In genomic region chr5:24385374-24385773, GRCm38 (mm10) we compare ENCODE assay signal across 31 mouse cellular contexts. TPM values are rescaled to one million over a fixed set of nuclear protein-coding genes. Genes with fewer than 3 reads are reported as not detected.
DNase-seq lines count a peak whose midpoint lies in the region; ATAC-seq and TF ChIP-seq lines count a peak whose summit lies in the region.
"Had no signal": no experiment of that assay in that cellular context is flagged by ENCODE, and none has a peak within 500 bp of the region (broad histone marks: within the 10 kb centered on the region; RNA-seq: fewer than 3 reads in every experiment).

No protein-coding gene starts in this region.

- TF ChIP-seq CTCF in gastrocnemius, adult 2 months (IDR thresholded peaks at IDR 0.05): no peak

- H3K27ac ChIP-seq in gastrocnemius, adult 2 months: peak overlapping the region; percentile 71
- 0 out of 2 replicates have a peak overlapping the region, but pooled peaks have one; percentile 54 for H3K27ac ChIP-seq in heart, embryonic 10.5 days
- H3K27ac ChIP-seq in heart, embryonic 11.5 days (ENCODE audit: low read depth, low read length): no peak overlapping the region
- H3K27ac ChIP-seq in heart, embryonic 15.5 days: 0 out of 2 replicates have a peak overlapping the region, but pooled peaks have one; percentile 43
- H3K27ac ChIP-seq: embryonic facial prominence, embryonic 10.5 days; embryonic facial prominence, embryonic 13.5 days; forebrain, embryonic 12.5 days; forebrain, embryonic 15.5 days; hindbrain, embryonic 14.5 days; hindbrain, postnatal 0 days had no signal

- no peak overlapping the region for H3K4me3 ChIP-seq in gastrocnemius, adult 2 months
- H3K4me3 ChIP-seq in heart, embryonic 10.5 days: no peak overlapping the region
- H3K4me3 ChIP-seq in heart, embryonic 11.5 days (ENCODE audit: low read depth, low read length): no peak overlapping the region
- no peak overlapping the region for H3K4me3 ChIP-seq in heart, embryonic 15.5 days
- H3K4me3 ChIP-seq: embryonic facial prominence, embryonic 10.5 days; embryonic facial prominence, embryonic 13.5 days; erythroblast, embryonic 14.5 days; forebrain, embryonic 12.5 days; forebrain, embryonic 15.5 days had no signal

- H3K9ac ChIP-seq in heart, embryonic 11.5 days (ENCODE audit: low read depth, low read length): no peak overlapping the region
- H3K9ac ChIP-seq in heart, embryonic 15.5 days: no peak overlapping the region
- H3K9ac ChIP-seq: embryonic facial prominence, embryonic 13.5 days; forebrain, embryonic 12.5 days; forebrain, embryonic 15.5 days; hindbrain, embryonic 14.5 days had no signal

- WGBS in heart, embryonic 10.5 days: 90% methylated on average over 5 of the region's 5 CpGs
- 77% methylated on average over 5 of the region's 5 CpGs for WGBS in heart, embryonic 11.5 days (ENCODE audit: insufficient replicate concordance)
- 86% methylated on average over 5 of the region's 5 CpGs for WGBS in heart, embryonic 15.5 days

- H3K4me2 ChIP-seq in heart, embryonic 11.5 days: no peak overlapping the region
- no peak overlapping the region for H3K4me2 ChIP-seq in heart, embryonic 15.5 days
- H3K4me2 ChIP-seq: embryonic facial prominence, embryonic 13.5 days; forebrain, embryonic 12.5 days; forebrain, embryonic 15.5 days; hindbrain, embryonic 14.5 days had no signal

- H3K4me1 ChIP-seq in heart, embryonic 10.5 days: peaks cover 70% of the 10 kb centered on the region
- peaks cover 30% of the 10 kb centered on the region for H3K4me1 ChIP-seq in heart, embryonic 11.5 days (ENCODE audit: control insufficient read depth, insufficient read depth, low read length)
- peaks cover 64% of the 10 kb centered on the region for H3K4me1 ChIP-seq in heart, embryonic 15.5 days (replicated peaks)

- intact Hi-C loops in gastrocnemius, adult 2 months (cut with DNase I): no loop called here
- intact Hi-C loops in heart, postnatal 25 days (cut with DNase I): no loop called here

- no peaks in the 10 kb centered on the region for H3K9me3 ChIP-seq in heart, embryonic 10.5 days
- no peaks in the 10 kb centered on the region for H3K9me3 ChIP-seq in heart, embryonic 11.5 days (replicated peaks; ENCODE audit: control insufficient read depth, low read length)
- H3K9me3 ChIP-seq in heart, embryonic 15.5 days (replicated peaks): no peaks in the 10 kb centered on the region
- H3K9me3 ChIP-seq: embryonic facial prominence, embryonic 10.5 days; embryonic facial prominence, embryonic 13.5 days; forebrain, embryonic 12.5 days; forebrain, embryonic 15.5 days had no signal

- H3K36me3 ChIP-seq in heart, embryonic 10.5 days: peaks cover 9% of the 10 kb centered on the region
- H3K36me3 ChIP-seq in heart, embryonic 11.5 days (ENCODE audit: control insufficient read depth, insufficient read depth, low read length): no peaks in the 10 kb centered on the region
- no peaks in the 10 kb centered on the region for H3K36me3 ChIP-seq in heart, embryonic 15.5 days
- H3K36me3 ChIP-seq: embryonic facial prominence, embryonic 10.5 days; embryonic facial prominence, embryonic 13.5 days; forebrain, embryonic 12.5 days; forebrain, embryonic 15.5 days; G1E had no signal

- peaks cover 46% of the 10 kb centered on the region for H3K27me3 ChIP-seq in heart, embryonic 10.5 days (ENCODE audit: insufficient read depth, poor library complexity, severe bottlenecking)
- peaks cover 2% of the 10 kb centered on the region; the same call in 1 of the 2 replicates for H3K27me3 ChIP-seq in heart, embryonic 11.5 days (ENCODE audit: control insufficient read depth, insufficient read depth, low read length)
- H3K27me3 ChIP-seq in heart, embryonic 15.5 days: peaks cover 18% of the 10 kb centered on the region
- H3K27me3 ChIP-seq: CH12.LX, Patski had no signal

- no peak for DNase-seq in gastrocnemius, adult 2 months
- DNase-seq in gastrocnemius, adult 8-10 months (ENCODE audit: low spot score in 2 of 2): no peak
- DNase-seq in heart, embryonic 10.5 days (ENCODE audit: low spot score): no peak
- DNase-seq in heart, postnatal 25 days (ENCODE audit: low spot score): no peak
- peak; percentile 23 for DNase-seq in induced T-regulatory cell, adult 2 months (ENCODE audit: low read depth)
- DNase-seq: adrenal gland, postnatal 10 days; adrenal gland, postnatal 36 days; B cell, adult 2 months; cerebellum, adult 11 months; cerebellum, adult 2 months; cerebellum, postnatal 10 days; cerebellum, postnatal 36 days; embryo, embryonic 11 days; gastrocnemius, postnatal 14 days; heart, postnatal 36 days; kidney, adult 2 months had no signal

- no peak for ATAC-seq in heart, embryonic 11.5 days (replicated peaks; ENCODE audit: insufficient number of reproducible peaks, low FRiP score, low TSS enrichment)
- ATAC-seq in heart, embryonic 15.5 days (replicated peaks; ENCODE audit: insufficient number of reproducible peaks, insufficient read depth, low FRiP score, low read depth): no peak
- ATAC-seq: forebrain, embryonic 15.5 days; hindbrain, postnatal 0 days; intestine, postnatal 0 days; Patski had no signal

RNA-seq across cellular contexts. Expression of gene Atg9b, which starts 6.6 kb away (rescaled TPM):
- total RNA-seq in gastrocnemius, adult 2 months (2021): under 1 TPM in 1 of 2 experiments, not detected in 1; 0.06 TPM
- under 1 TPM in 1 of 4 experiments, not detected in 3; 0.22 TPM for total RNA-seq in gastrocnemius, adult 8-10 months (2022)
- 1.2 and 2.3 TPM in 2 replicates for polyA plus RNA-seq in heart, embryonic 10.5 days (2016; fragmentation: Nextera tagmentation; extraction: Ambion mirVana)
- 0.49 and 1.5 TPM in 2 replicates for polyA plus RNA-seq in heart, embryonic 11.5 days (2014; fragmentation: Nextera tagmentation; extraction: Ambion mirVana)
- 0.81 and 1.6 TPM in 2 replicates for polyA plus RNA-seq in heart, embryonic 15.5 days (2015; fragmentation: Nextera tagmentation; extraction: Ambion mirVana)
- 1 to 10 TPM in 1 of 2 experiments, under 1 TPM in 1; 0.42 to 1.2 TPM for total RNA-seq in heart, postnatal 25 days (2021)

RNA-seq across cellular contexts. Expression of gene Abcb8, which starts 8.1 kb away (rescaled TPM):
- 10 to 100 TPM; 37.0 to 39.8 TPM for total RNA-seq in gastrocnemius, adult 2 months (2021)
- total RNA-seq in gastrocnemius, adult 8-10 months (2022): 10 to 100 TPM; 34.7 to 40.0 (median 38.8) TPM
- polyA plus RNA-seq in heart, embryonic 10.5 days (2016; fragmentation: Nextera tagmentation; extraction: Ambion mirVana): 62.7 and 81.3 TPM in 2 replicates
- 44.6 and 53.1 TPM in 2 replicates for polyA plus RNA-seq in heart, embryonic 11.5 days (2014; fragmentation: Nextera tagmentation; extraction: Ambion mirVana)
- 54.4 and 70.1 TPM in 2 replicates for polyA plus RNA-seq in heart, embryonic 15.5 days (2015; fragmentation: Nextera tagmentation; extraction: Ambion mirVana)
- 10 to 100 TPM; 82.8 to 83.7 TPM for total RNA-seq in heart, postnatal 25 days (2021)

RNA-seq across cellular contexts. Expression of gene Nos3, which starts 20.8 kb away (rescaled TPM):
- total RNA-seq in gastrocnemius, adult 2 months (2021): 1 to 10 TPM; 5.0 to 7.1 TPM
- total RNA-seq in gastrocnemius, adult 8-10 months (2022): 1 to 10 TPM; 3.2 to 5.8 (median 4.0) TPM
- 23.2 and 40.8 TPM in 2 replicates for polyA plus RNA-seq in heart, embryonic 10.5 days (2016; fragmentation: Nextera tagmentation; extraction: Ambion mirVana)
- 21.5 and 30.4 TPM in 2 replicates for polyA plus RNA-seq in heart, embryonic 11.5 days (2014; fragmentation: Nextera tagmentation; extraction: Ambion mirVana)
- 27.9 and 30.6 TPM in 2 replicates for polyA plus RNA-seq in heart, embryonic 15.5 days (2015; fragmentation: Nextera tagmentation; extraction: Ambion mirVana)
- 10 to 100 TPM; 24.1 to 28.1 TPM for total RNA-seq in heart, postnatal 25 days (2021)

RNA-seq across cellular contexts. Expression of gene Asic3, which starts 27.8 kb away (rescaled TPM):
- under 1 TPM; 0.47 to 0.54 TPM for total RNA-seq in gastrocnemius, adult 2 months (2021)
- total RNA-seq in gastrocnemius, adult 8-10 months (2022): under 1 TPM in 1 of 4 experiments, not detected in 3; 0.34 TPM
- 0.11 TPM in 1 of 2 replicates, not detected in the other for polyA plus RNA-seq in heart, embryonic 10.5 days (2016; fragmentation: Nextera tagmentation; extraction: Ambion mirVana)
- polyA plus RNA-seq in heart, embryonic 11.5 days (2014; fragmentation: Nextera tagmentation; extraction: Ambion mirVana): 0.20 TPM in 1 of 2 replicates, not detected in the other
- not detected in 2 replicates for polyA plus RNA-seq in heart, embryonic 15.5 days (2015; fragmentation: Nextera tagmentation; extraction: Ambion mirVana)
- total RNA-seq in heart, postnatal 25 days (2021): under 1 TPM in 1 of 2 experiments, not detected in 1; 0.17 TPM
- total RNA-seq: heart, postnatal 36 days had no signal
- polyA plus RNA-seq: erythroblast, embryonic 14.5 days; G1E; heart, embryonic 14.5 days; intestine, embryonic 14.5 days had no signal

RNA-seq across cellular contexts. Expression of gene Kcnh2, which starts 34.0 kb away (rescaled TPM):
- 1 to 10 TPM; 1.4 to 2.2 TPM for total RNA-seq in gastrocnemius, adult 2 months (2021)
- 1 to 10 TPM in 2 of 4 experiments, under 1 TPM in 2; 0.54 to 1.8 (median 1.2) TPM for total RNA-seq in gastrocnemius, adult 8-10 months (2022)
- 28.8 and 32.2 TPM in 2 replicates for polyA plus RNA-seq in heart, embryonic 10.5 days (2016; fragmentation: Nextera tagmentation; extraction: Ambion mirVana)
- 19.4 and 20.8 TPM in 2 replicates for polyA plus RNA-seq in heart, embryonic 11.5 days (2014; fragmentation: Nextera tagmentation; extraction: Ambion mirVana)
- polyA plus RNA-seq in heart, embryonic 15.5 days (2015; fragmentation: Nextera tagmentation; extraction: Ambion mirVana): 21.0 and 27.2 TPM in 2 replicates
- 10 to 100 TPM; 62.4 to 67.2 TPM for total RNA-seq in heart, postnatal 25 days (2021)
- polyA plus RNA-seq: erythroblast, embryonic 14.5 days had no signal
